Comparison of ENCODE assay signal across 7 mouse cellular contexts in the genomic region with DNA sequence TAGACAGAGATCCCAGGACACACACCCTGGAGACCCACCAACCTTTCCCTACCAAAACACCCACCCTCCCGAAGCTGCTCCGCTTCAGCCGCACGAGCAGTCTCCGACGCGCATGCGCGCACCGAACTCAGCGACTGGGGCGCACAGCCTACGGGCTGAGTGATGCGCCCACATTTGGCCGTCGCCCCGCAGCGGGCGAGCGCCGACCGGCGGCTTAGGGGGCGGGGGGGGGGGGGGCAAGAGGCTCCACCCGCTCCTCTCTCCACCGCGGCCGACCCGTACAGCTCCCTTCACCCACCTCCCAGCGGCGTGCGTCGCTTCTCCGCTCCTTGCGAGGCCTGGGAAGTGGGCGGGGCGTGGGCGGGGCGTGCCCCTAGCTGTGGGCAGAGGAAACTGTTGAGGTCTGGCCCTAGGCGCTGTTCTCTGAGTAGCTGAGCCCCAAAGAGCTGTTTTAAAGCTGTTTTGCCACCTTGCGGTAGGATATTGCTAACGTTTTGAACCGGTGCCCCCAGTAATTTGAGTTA. TPM values are rescaled to one million over a fixed set of nuclear protein-coding genes. Genes with fewer than 3 reads are reported as not detected.
DNase-seq lines count a peak whose midpoint lies in the region; ATAC-seq lines count a peak whose summit lies in the region.

A gene (minus strand): TSS at position 356 of the 524 bp plus-strand sequence.

- H3K9me3 ChIP-seq in embryonic facial prominence, embryonic 10.5 days: no peaks in the 10 kb centered on the region
- no peaks in the 10 kb centered on the region for H3K9me3 ChIP-seq in limb, embryonic 11.5 days (ENCODE audit: control insufficient read depth, low read length)
- no peaks in the 10 kb centered on the region for H3K9me3 ChIP-seq in midbrain, embryonic 14.5 days (ENCODE audit: control insufficient read depth, low read length)

- peaks cover 12% of the 10 kb centered on the region for H3K4me1 ChIP-seq in embryonic facial prominence, embryonic 10.5 days
- no peaks in the 10 kb centered on the region for H3K4me1 ChIP-seq in limb, embryonic 11.5 days (ENCODE audit: control insufficient read depth, insufficient read depth, low read length)
- no peaks in the 10 kb centered on the region for H3K4me1 ChIP-seq in midbrain, embryonic 14.5 days (ENCODE audit: control insufficient read depth, insufficient read depth, low read length)

- peak within 1 kb of the TSS; percentile 86 for H3K27ac ChIP-seq in embryonic facial prominence, embryonic 10.5 days (replicated peaks)
- 0 out of 2 replicates have a peak within 1 kb of the TSS, but pooled peaks have one; percentile 36 for H3K27ac ChIP-seq in limb, embryonic 11.5 days (replicated peaks; ENCODE audit: low read depth, low read length)
- peak within 1 kb of the TSS; percentile 85 for H3K27ac ChIP-seq in midbrain, embryonic 14.5 days (replicated peaks; ENCODE audit: low read depth, low read length)

- peak; percentile 89 for DNase-seq in adrenal gland, postnatal 10 days
- DNase-seq in embryonic facial prominence, embryonic 10.5 days (ENCODE audit: low spot score): peak; percentile 97
- DNase-seq in heart, adult 11 months: peak; percentile 99
- peak; percentile 80 for DNase-seq in kidney, adult 18-20 months
- DNase-seq in limb, embryonic 11.5 days (ENCODE audit: low spot score): peak; percentile 94
- peak; percentile 95 for DNase-seq in midbrain, embryonic 14.5 days
- DNase-seq in spleen, adult 18-20 months: peak; percentile 67 to 76

- ATAC-seq in limb, embryonic 11.5 days (ENCODE audit: insufficient number of reproducible peaks, low FRiP score, low TSS enrichment, low read depth): peak; percentile 99
- ATAC-seq in midbrain, embryonic 14.5 days (ENCODE audit: low FRiP score, low TSS enrichment): peak; percentile 96

- H3K27me3 ChIP-seq in embryonic facial prominence, embryonic 10.5 days (replicated peaks; ENCODE audit: low read depth, poor library complexity, severe bottlenecking): no peaks in the 10 kb centered on the region
- no peaks in the 10 kb centered on the region for H3K27me3 ChIP-seq in limb, embryonic 11.5 days (ENCODE audit: control insufficient read depth, insufficient read depth, low read length)
- H3K27me3 ChIP-seq in midbrain, embryonic 14.5 days (ENCODE audit: control insufficient read depth, insufficient read depth, low read length): no peaks in the 10 kb centered on the region

- H3K4me2 ChIP-seq in limb, embryonic 11.5 days (ENCODE audit: low read depth, severe bottlenecking): peak within 1 kb of the TSS; percentile 39
- H3K4me2 ChIP-seq in midbrain, embryonic 14.5 days (ENCODE audit: low read length): peak within 1 kb of the TSS; percentile 59

- H3K9ac ChIP-seq in limb, embryonic 11.5 days (ENCODE audit: low read length): peak within 1 kb of the TSS; percentile 60
- H3K9ac ChIP-seq in midbrain, embryonic 14.5 days (replicated peaks; ENCODE audit: low read length): peak within 1 kb of the TSS; percentile 57

- WGBS in embryonic facial prominence, embryonic 10.5 days: under 1% methylated on average over 43 of the region's 43 CpGs
- WGBS in limb, embryonic 11.5 days: 0% methylated on average over 36 of the region's 43 CpGs
- WGBS in midbrain, embryonic 14.5 days: 0% methylated on average over 41 of the region's 43 CpGs

- peaks cover 41% of the 10 kb centered on the region for H3K36me3 ChIP-seq in embryonic facial prominence, embryonic 10.5 days (replicated peaks)
- no peaks in the 10 kb centered on the region for H3K36me3 ChIP-seq in limb, embryonic 11.5 days (ENCODE audit: control insufficient read depth, insufficient read depth, low read length)
- H3K36me3 ChIP-seq in midbrain, embryonic 14.5 days (ENCODE audit: control insufficient read depth, insufficient read depth, low read length): peaks cover 12% of the 10 kb centered on the region

- peak within 1 kb of the TSS; percentile 69 for H3K4me3 ChIP-seq in embryonic facial prominence, embryonic 10.5 days
- peak within 1 kb of the TSS; percentile 54 for H3K4me3 ChIP-seq in limb, embryonic 11.5 days (ENCODE audit: low read depth, low read length)
- H3K4me3 ChIP-seq in midbrain, embryonic 14.5 days (replicated peaks; ENCODE audit: low read depth, low read length): peak within 1 kb of the TSS; percentile 50

RNA-seq across cellular contexts. Expression of the gene that starts here (rescaled TPM):
- 1 to 10 TPM; 3.2 to 4.4 TPM for total RNA-seq in adrenal gland, postnatal 10 days (2021)
- polyA plus RNA-seq in embryonic facial prominence, embryonic 10.5 days (2016; fragmentation: Nextera tagmentation; extraction: Ambion mirVana): 6.8 and 7.3 TPM in 2 replicates
- polyA plus RNA-seq in limb, embryonic 11.5 days (2014; fragmentation: Nextera tagmentation; extraction: Ambion mirVana): 7.9 and 8.1 TPM in 2 replicates
- polyA plus RNA-seq in midbrain, embryonic 14.5 days (2014; fragmentation: Nextera tagmentation; extraction: Ambion mirVana): 6.1 and 9.2 TPM in 2 replicates

Comparison
In these comparisons a context has a peak if more than half of its experiments do, and no peak if none do; other contexts are left out.
1. Peak in every context shown above with its lines: DNase-seq, ATAC-seq, H3K4me3 ChIP-seq and H3K27ac ChIP-seq.
2. H3K27ac ChIP-seq: peak in every context shown above with its lines; median percentile 86 in embryonic facial prominence, embryonic 10.5 days; 85 in midbrain, embryonic 14.5 days; 36 in limb, embryonic 11.5 days.